Mouse (Mus musculus) kidney, adult 18-20 months (tissue): ENCODE measurements around the gene Nsa2.

Experiments
- DNase-seq: peaks from one replicate; pipeline ENCODE4 v3.0.0; 2021

The Nsa2 gene

DNA sequence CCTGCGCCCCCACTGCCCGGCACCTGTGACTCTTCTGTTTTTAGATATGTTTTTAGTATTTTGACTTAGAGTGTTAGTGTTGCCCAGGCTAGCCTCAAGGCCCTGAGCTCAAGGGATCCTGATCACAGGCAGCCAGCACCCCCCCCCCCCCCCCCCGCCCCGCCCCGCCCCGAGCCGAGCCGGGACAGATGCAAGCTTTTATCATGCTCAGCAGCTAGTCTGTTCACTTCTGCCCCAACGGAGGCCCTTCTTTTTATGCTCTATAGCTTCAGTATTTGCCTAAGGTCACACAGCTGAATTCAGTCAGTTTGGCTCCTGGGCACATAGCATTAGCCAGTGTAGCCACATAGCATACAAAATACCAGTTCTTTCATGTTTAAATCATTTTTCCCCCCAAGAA is 51.4 kb downstream of the Nsa2 start:
- no peak for DNase-seq

DNA sequence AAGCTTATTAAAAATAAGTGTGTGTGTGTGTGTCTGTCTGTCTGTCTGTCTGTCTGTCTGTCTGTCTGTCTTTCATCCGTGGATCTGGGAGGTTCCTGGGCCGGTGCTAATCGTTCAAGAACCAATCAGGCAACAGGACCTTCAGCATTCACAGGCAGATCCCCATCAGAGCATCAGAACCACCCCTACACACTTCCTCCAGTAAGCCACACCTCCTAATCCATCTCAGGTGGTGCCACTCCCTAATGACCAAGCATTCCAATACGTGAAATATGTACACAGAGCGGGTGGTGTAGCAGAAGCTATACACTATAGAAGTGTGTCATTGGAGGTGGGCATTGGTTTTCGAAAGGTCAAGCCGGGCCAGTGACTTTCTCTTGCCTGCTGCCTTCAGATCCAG is 55.3 kb downstream of the Nsa2 start:
- no peak for DNase-seq

- no peak for DNase-seq
Measured at GRCm38 (mm10) chr13:97080615-97081014, 57.1 kb downstream of the Nsa2 start.

- no peak for DNase-seq
Measured at GRCm38 (mm10) chr13:97080201-97080600, 57.5 kb downstream of the Nsa2 start.
